Mouse (Mus musculus) hindbrain, embryonic 15.5 days (tissue): ENCODE results near the gene Il11ra1. TPM values are rescaled to one million over a fixed set of nuclear protein-coding genes. Genes with fewer than 3 reads are reported as not detected.
"Not testable (repeated sequence)": the region's sequence is repeated elsewhere in the genome, so short reads cannot be mapped to it uniquely, and the experiment has no call there.

Source experiments
- ATAC-seq: fragments of 200-750 bp; cut with Nextera tagmentation; 2 replicates; pipeline ENCODE4 v1.8.0; 2017; ENCODE audit warnings: low read depth, moderate number of reproducible peaks, moderate TSS enrichment; ENCODE audit not compliant: low FRiP score
- H3K27ac ChIP-seq: fragments of 300-500 bp; sonication (generic); replicated peaks from 2 replicates; pipeline ENCODE4 v1.5.1; 2015; ENCODE audit warnings: mild to moderate bottlenecking, inconsistent platforms
- H3K27me3 ChIP-seq: fragments of 300-500 bp; sonication (generic); 2 replicates; pipeline ENCODE4 v1.6.1; 2015; ENCODE audit warnings: control low read depth, inconsistent platforms
- H3K36me3 ChIP-seq: fragments of 300-500 bp; sonication (generic); 2 replicates; pipeline ENCODE4 v1.6.1; 2015; ENCODE audit warnings: control low read depth, inconsistent platforms
- H3K4me1 ChIP-seq: fragments of 300-500 bp; sonication (generic); replicated peaks from 2 replicates; pipeline ENCODE4 v1.6.1; 2015; ENCODE audit warnings: control low read depth, inconsistent platforms
- H3K4me2 ChIP-seq: fragments of 300-500 bp; sonication (generic); 2 replicates; pipeline ENCODE4 v1.6.1; 2015; ENCODE audit warnings: moderate library complexity, mild to moderate bottlenecking, inconsistent platforms
- H3K4me3 ChIP-seq: fragments of 300-500 bp; sonication (generic); 2 replicates; pipeline ENCODE4 v1.5.1; 2015; ENCODE audit warnings: mild to moderate bottlenecking, inconsistent platforms
- H3K9ac ChIP-seq: fragments of 300-500 bp; sonication (generic); 2 replicates; pipeline ENCODE4 v1.6.1; 2015; ENCODE audit warnings: inconsistent platforms
- H3K9me3 ChIP-seq: fragments of 300-500 bp; sonication (generic); 2 replicates; pipeline ENCODE4 v1.6.1; 2016; ENCODE audit warnings: control low read depth, inconsistent platforms
- WGBS: fragments of 180-500 bp; shearing (Covaris S2); methylation state at CpG from one replicate; pipeline ENCODE4 v1.1.7; 2015; 5-methylcytosine and 5-hydroxymethylcytosine counted together
- polyA plus RNA-seq: library from polyadenylated mRNA; unstranded; fragments of >200 nt; fragmentation: Nextera tagmentation; extraction: Ambion mirVana; gene quantifications from 2 replicates; pipeline ENCODE4 v1.2.1, GENCODE M21; 2015

Gene Il11ra1
- polyA plus RNA-seq, 1 experiment from 2014 or later, result 41.6 TPM

DNA sequence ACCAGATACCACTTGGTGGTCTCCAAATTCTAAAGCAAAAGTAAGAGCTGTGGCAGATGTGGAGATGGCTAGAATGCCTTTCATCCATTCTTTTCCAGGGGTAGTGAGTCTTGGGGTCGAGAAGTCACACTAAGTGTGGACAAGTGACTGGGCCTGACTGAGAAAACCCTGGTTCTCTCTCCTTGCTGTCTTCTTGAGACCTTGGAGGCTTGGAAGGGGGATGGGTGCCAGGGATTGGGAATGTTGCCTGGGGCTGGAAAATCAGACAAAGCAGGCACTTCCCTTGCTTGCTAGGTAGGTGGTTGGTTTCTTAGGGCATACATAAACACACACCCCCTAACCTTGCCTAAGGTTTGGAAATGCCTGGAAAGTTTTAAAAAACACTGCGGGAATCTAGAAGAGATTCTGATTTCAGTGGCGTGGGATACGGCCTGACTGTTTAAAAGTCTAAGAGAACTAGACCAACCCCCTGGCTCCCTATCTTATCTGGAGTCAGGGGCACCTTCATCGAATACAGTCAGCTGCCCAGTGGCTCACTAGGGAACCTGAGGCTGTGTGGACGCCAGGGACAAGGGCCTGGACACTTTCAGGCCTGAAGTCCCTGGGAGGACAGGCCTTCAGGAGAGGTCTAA lies 60.0 kb downstream of the Il11ra1 start:
- Histone ChIP-seq H3K4me3 (peak overlapping the region; percentile 25), H3K27ac (peak overlapping the region; percentile 63; the same call in 1 of the 2 replicates), H3K4me2 (peak overlapping the region; percentile 48), H3K4me1 (peaks cover 41% of the 10 kb centered on the region), H3K9ac (peak overlapping the region; percentile 14; the same call in 1 of the 2 replicates), H3K9me3 (no peaks in the 10 kb centered on the region), H3K27me3 (no peaks in the 10 kb centered on the region), H3K36me3 (0 out of 2 replicates have a peak, but pooled peaks cover 2% of the 10 kb centered on the region)
- ATAC-seq, result no peak
- WGBS, result 49% methylated on average over 6 of the region's 6 CpGs

DNA sequence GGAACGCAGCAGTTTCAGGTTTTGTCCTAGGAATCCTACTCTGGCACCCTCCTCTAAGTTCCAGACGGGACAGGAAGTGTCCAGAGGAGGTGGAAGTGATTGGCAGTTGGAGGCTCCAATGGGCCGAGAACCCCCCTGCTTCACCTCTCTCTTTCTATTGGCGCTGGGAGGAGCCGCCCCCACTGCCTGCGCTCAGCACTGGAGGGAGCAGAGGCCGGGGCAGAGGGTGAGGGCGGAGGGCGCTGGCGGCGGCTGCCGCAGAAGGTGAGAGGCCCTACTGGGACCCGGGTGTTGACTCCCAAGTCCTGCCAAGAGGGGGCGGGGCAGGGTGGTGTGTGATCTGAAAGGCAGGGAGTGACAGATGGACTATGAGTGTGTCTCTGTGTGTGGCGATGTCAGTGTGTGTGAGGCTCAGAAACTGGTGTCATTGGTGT lies 60.5 kb downstream of the Il11ra1 start:
- peak overlapping the region; percentile 63 for H3K27ac ChIP-seq
- peaks cover 38% of the 10 kb centered on the region for H3K4me1 ChIP-seq

DNA sequence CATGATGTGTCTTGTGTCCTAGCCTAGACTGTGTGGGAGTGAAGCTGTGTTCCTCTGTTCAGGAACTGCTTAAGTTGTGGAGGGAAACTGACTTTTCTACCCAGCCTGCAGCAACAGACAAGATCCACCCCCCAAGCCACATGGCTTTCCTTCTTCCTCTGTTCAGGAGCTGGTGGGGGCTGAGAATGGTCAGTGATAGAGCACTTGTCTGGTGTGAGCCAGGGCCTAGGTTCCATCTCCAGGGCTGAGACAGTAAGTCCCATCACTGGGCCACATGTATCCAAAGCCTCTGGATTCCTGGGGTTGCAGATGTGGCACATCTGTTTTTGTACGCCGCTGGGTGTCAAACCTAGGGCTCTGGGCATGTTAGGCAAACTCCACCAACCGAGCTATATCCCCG lies 61.1 kb downstream of the Il11ra1 start:
- Histone ChIP-seq H3K27me3 (no peaks in the 10 kb centered on the region), H3K4me2 (peak overlapping the region; percentile 48), H3K9ac (peak overlapping the region; percentile 14; the same call in 1 of the 2 replicates), H3K4me1 (peaks cover 38% of the 10 kb centered on the region), H3K9me3 (no peaks in the 10 kb centered on the region), H3K36me3 (0 out of 2 replicates have a peak, but pooled peaks cover 2% of the 10 kb centered on the region), H3K27ac (peak overlapping the region; percentile 16; the same call in 1 of the 2 replicates), H3K4me3 (peak overlapping the region; percentile 25; the same call in 1 of the 2 replicates)
- 86% methylated on average over 4 of the region's 4 CpGs for WGBS
- ATAC-seq, result peak; percentile 10; the same call in 1 of the 2 replicates

More for the DNA sequence above, 60.5 kb downstream of the Il11ra1 start:
- Histone ChIP-seq H3K9me3 (no peaks in the 10 kb centered on the region), H3K9ac (peak overlapping the region; percentile 14), H3K27me3 (no peaks in the 10 kb centered on the region), H3K4me2 (peak overlapping the region; percentile 48), H3K4me3 (peak overlapping the region; percentile 25), H3K36me3 (0 out of 2 replicates have a peak, but pooled peaks cover 2% of the 10 kb centered on the region)
- peak; percentile 68 for ATAC-seq
- WGBS, result under 1% methylated on average over 15 of the region's 15 CpGs

DNA sequence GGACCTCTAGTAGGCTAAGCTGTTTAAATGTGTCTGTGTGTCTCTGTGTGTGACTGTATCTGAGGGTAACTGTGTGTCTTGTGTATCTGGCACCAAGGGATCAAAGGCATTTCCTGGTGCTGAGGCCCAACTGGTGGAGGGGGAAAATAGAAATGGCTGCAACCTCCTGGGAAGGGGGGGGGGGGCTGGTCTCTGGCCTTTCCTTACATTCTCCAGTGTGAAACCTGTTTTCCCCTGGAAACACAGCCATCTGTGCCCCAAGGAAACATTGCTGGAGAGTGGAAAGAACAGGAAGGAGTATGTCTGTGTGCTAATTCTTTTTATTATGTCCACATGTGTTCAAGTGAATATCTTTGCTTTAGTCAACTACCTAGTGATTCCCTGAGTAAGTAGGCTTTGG lies 61.9 kb downstream of the Il11ra1 start:
- Histone ChIP-seq H3K4me2 (peak overlapping the region; percentile 48), H3K27me3 (no peaks in the 10 kb centered on the region), H3K36me3 (0 out of 2 replicates have a peak, but pooled peaks cover 2% of the 10 kb centered on the region), H3K4me1 (peaks cover 32% of the 10 kb centered on the region), H3K9me3 (no peaks in the 10 kb centered on the region), H3K9ac (no peak overlapping the region), H3K27ac (peak overlapping the region; percentile 48), H3K4me3 (no peak overlapping the region)
- ATAC-seq, result no peak

GRCm38 (mm10) chr4:41762099-41762687 lies 62.4 kb downstream of the Il11ra1 start:
- 0 out of 2 replicates have a peak, but pooled peaks have one; percentile 28 for ATAC-seq
- no peaks in the 10 kb centered on the region for H3K27me3 ChIP-seq
- H3K4me3 ChIP-seq, result no peak overlapping the region
- peaks cover 30% of the 10 kb centered on the region for H3K4me1 ChIP-seq
- H3K27ac ChIP-seq, result peak overlapping the region; percentile 48
- 51% methylated on average over 8 of the region's 8 CpGs for WGBS
- peak overlapping the region; percentile 48; the same call in 1 of the 2 replicates for H3K4me2 ChIP-seq
- no peak overlapping the region for H3K9ac ChIP-seq
- 0 out of 2 replicates have a peak, but pooled peaks cover 2% of the 10 kb centered on the region for H3K36me3 ChIP-seq
- no peaks in the 10 kb centered on the region for H3K9me3 ChIP-seq

DNA sequence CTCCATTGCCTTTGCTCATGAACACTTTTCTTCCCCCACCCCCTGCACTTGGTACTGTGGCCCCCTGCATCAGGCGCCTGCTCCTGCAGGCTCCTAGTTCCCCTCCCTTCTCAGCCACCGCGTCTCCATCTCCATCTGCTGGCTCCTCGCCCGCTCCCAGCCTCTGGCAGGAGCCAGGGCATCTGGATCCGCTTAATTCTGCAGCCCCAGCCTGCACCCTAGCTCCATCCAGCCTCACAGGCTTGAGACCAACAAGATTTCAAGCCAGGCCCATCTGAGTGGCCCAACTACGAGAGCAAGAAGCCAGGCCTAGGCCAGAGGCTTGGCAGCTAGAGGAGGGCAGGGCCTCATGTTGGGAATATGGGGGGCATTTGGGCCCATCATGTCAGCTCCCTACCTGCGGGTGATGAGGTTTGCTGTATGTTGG lies 62.9 kb downstream of the Il11ra1 start:
- peak; percentile 40 for ATAC-seq
- H3K4me2 ChIP-seq, result 0 out of 2 replicates have a peak overlapping the region, but pooled peaks have one; percentile 48

GRCm38 (mm10) chr4:41763176-41763575 lies 63.4 kb downstream of the Il11ra1 start:
- not testable (repeated sequence) for H3K9ac ChIP-seq, H3K27me3 ChIP-seq, H3K36me3 ChIP-seq, H3K9me3 ChIP-seq, H3K4me2 ChIP-seq, ATAC-seq, H3K4me3 ChIP-seq, H3K27ac ChIP-seq
- WGBS, result 73% methylated on average over 5 of the region's 6 CpGs
- H3K4me1 ChIP-seq, result peaks cover 30% of the 10 kb centered on the region

More for the DNA sequence above, 62.9 kb downstream of the Il11ra1 start:
- H3K4me3 ChIP-seq, H3K9me3 ChIP-seq, H3K9ac ChIP-seq, H3K36me3 ChIP-seq, H3K27me3 ChIP-seq: not testable (repeated sequence)
- Histone ChIP-seq H3K27ac (peak overlapping the region; percentile 48; the same call in 1 of the 2 replicates), H3K4me1 (peaks cover 30% of the 10 kb centered on the region)
- 40% methylated on average over 8 of the region's 8 CpGs for WGBS

GRCm38 (mm10) chr4:41767301-41767700 lies 67.5 kb downstream of the Il11ra1 start:
- 84% methylated on average over 10 of the region's 10 CpGs for WGBS
- not testable (repeated sequence) for H3K36me3 ChIP-seq, H3K4me2 ChIP-seq, H3K27ac ChIP-seq, H3K9ac ChIP-seq, H3K9me3 ChIP-seq, ATAC-seq, H3K27me3 ChIP-seq, H3K4me3 ChIP-seq
- peaks cover 10% of the 10 kb centered on the region for H3K4me1 ChIP-seq

- not testable (repeated sequence) for H3K27me3 ChIP-seq, H3K9me3 ChIP-seq, H3K36me3 ChIP-seq, H3K27ac ChIP-seq, ATAC-seq
- peak overlapping the region; percentile 36 for H3K4me3 ChIP-seq
- peak overlapping the region; percentile 53 for H3K4me2 ChIP-seq
- peaks cover 12% of the 10 kb centered on the region for H3K4me1 ChIP-seq
- WGBS, result 5% methylated on average over 10 of the region's 16 CpGs
- H3K9ac ChIP-seq, result 0 out of 2 replicates have a peak overlapping the region, but pooled peaks have one; percentile 31
Measured at GRCm38 (mm10) chr4:41772946-41773345, 73.2 kb downstream of the Il11ra1 start.

DNA sequence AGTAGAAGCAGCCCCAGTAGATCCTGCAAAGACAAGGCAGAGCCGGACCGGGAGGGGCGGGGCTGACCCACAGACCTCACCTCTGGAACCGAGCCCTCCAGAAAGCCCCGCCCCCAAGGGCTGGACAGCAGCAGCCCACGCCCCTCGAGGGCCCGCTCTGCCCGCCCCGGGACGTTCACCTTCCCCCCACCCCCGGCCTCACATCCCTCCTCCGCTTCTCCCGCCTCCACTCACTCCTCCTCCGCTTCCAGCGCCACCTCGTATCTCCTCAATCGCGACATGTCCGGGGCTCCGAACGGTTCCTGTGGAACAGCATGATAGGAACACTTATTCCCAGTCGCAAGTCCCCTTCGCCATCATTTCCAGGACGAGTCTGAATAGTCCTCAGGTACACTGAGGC lies 73.7 kb downstream of the Il11ra1 start:
- not testable (repeated sequence) for ATAC-seq
- WGBS, result under 1% methylated on average over 20 of the region's 25 CpGs
- peak overlapping the region; percentile 56 for H3K9ac ChIP-seq

GRCm38 (mm10) chr4:41774002-41774401 lies 74.2 kb downstream of the Il11ra1 start, which contains the start of gene Ccl27a:
Gene Ccl27a (minus strand): TSS chr4:41774247.
- not testable (repeated sequence) for ATAC-seq, H3K36me3 ChIP-seq, H3K27me3 ChIP-seq, H3K9me3 ChIP-seq
- H3K9ac ChIP-seq, result peak within 1 kb of the TSS; percentile 56
- peaks cover 12% of the 10 kb centered on the region for H3K4me1 ChIP-seq
- H3K4me3 ChIP-seq, result peak within 1 kb of the TSS; percentile 51
- H3K27ac ChIP-seq, result peak within 1 kb of the TSS; percentile 76
- peak within 1 kb of the TSS; percentile 62 for H3K4me2 ChIP-seq
- WGBS, result 0% methylated on average over 12 of the region's 14 CpGs

More for the DNA sequence above, 73.7 kb downstream of the Il11ra1 start:
- H3K36me3 ChIP-seq, H3K9me3 ChIP-seq, H3K27me3 ChIP-seq: not testable (repeated sequence)
- H3K4me2 ChIP-seq, result peak overlapping the region; percentile 62
- peaks cover 12% of the 10 kb centered on the region for H3K4me1 ChIP-seq
- H3K4me3 ChIP-seq, result peak overlapping the region; percentile 51
- peak overlapping the region; percentile 70 for H3K27ac ChIP-seq

- Histone ChIP-seq H3K4me3 (peak overlapping the region; percentile 51), H3K4me2 (peak overlapping the region; percentile 62), H3K9ac (0 out of 2 replicates have a peak overlapping the region, but pooled peaks have one; percentile 33), H3K4me1 (peaks cover 12% of the 10 kb centered on the region), H3K27ac (peak overlapping the region; percentile 76)
- WGBS, result 60% methylated on average over 3 of the region's 3 CpGs
- H3K36me3 ChIP-seq, H3K9me3 ChIP-seq, ATAC-seq, H3K27me3 ChIP-seq: not testable (repeated sequence)
Measured at GRCm38 (mm10) chr4:41774506-41774905, 74.7 kb downstream of the Il11ra1 start.
